27 mouse cellular contexts compared by ENCODE assay signal in the genomic region with DNA sequence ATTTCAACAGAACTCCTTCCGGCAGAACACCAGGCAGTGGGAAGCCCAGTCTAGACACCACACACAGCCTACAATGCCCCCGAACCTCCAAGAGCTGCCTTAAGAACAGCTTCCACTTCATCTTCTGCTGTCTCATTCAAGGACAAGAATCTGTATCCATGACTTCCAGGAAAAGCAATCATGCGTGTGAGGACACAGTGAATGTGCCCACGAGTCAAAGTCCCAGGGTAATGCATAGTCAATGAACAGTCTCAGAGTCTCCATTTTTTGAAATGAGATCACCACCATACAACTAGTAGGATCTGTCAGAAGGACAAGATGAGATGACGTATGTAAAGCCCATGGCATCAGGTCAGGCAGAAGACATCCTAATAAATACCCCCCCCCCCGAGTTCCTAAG. TPM values are rescaled to one million over a fixed set of nuclear protein-coding genes. Genes with fewer than 3 reads are reported as not detected.
DNase-seq lines count a peak whose midpoint lies in the region; ATAC-seq lines count a peak whose summit lies in the region.
"Had no signal": no experiment of that assay in that cellular context is flagged by ENCODE, and none has a peak within 500 bp of the region (broad histone marks: within the 10 kb centered on the region; RNA-seq: fewer than 3 reads in every experiment).

No protein-coding gene starts in this region.

- H3K4me1 ChIP-seq in kidney, embryonic 15.5 days: no peaks in the 10 kb centered on the region
- H3K4me1 ChIP-seq: heart, embryonic 13.5 days; hindbrain, embryonic 12.5 days had no signal

- DNase-seq in kidney, adult 11 months: peak; percentile 53
- no peak for DNase-seq in kidney, postnatal 10 days
- DNase-seq in kidney, adult 8-10 months: peak; percentile 41 to 67
- DNase-seq in kidney, postnatal 14 days: peak; percentile 43
- peak; percentile 54 for DNase-seq in kidney, postnatal 36 days
- DNase-seq in natural killer cell, adult 2 months (ENCODE audit: low spot score in 2 of 2): no peak
- DNase-seq: adrenal gland, adult 2 months; adrenal gland, postnatal 14 days; cerebellum, adult 11 months; cerebellum, adult 2 months; cerebellum, adult 9-11 months; cerebellum, postnatal 25 days; gastrocnemius, postnatal 10 days; gastrocnemius, postnatal 36 days; heart, adult 2 months; heart, postnatal 14 days; heart, postnatal 4 days had no signal

- ATAC-seq in kidney, embryonic 15.5 days (replicated peaks; ENCODE audit: low FRiP score): no peak
- ATAC-seq: CD4-positive, CD25-positive, alpha-beta regulatory T cell, adult 4 months; forebrain, embryonic 15.5 days had no signal

- H3K9ac ChIP-seq in kidney, embryonic 15.5 days: no peak overlapping the region
- H3K9ac ChIP-seq: embryonic facial prominence, embryonic 13.5 days; forebrain, embryonic 12.5 days; forebrain, embryonic 15.5 days; heart, embryonic 13.5 days; hindbrain, embryonic 12.5 days had no signal

- 79% methylated on average over 6 of the region's 6 CpGs for WGBS in kidney, embryonic 15.5 days

- H3K27me3 ChIP-seq in kidney, embryonic 15.5 days: no peaks in the 10 kb centered on the region
- H3K27me3 ChIP-seq: embryonic facial prominence, embryonic 13.5 days; forebrain, embryonic 12.5 days; forebrain, embryonic 15.5 days; heart, embryonic 13.5 days; hindbrain, embryonic 12.5 days had no signal

- no peaks in the 10 kb centered on the region for H3K9me3 ChIP-seq in kidney, embryonic 15.5 days (replicated peaks)
- H3K9me3 ChIP-seq: embryonic facial prominence, embryonic 10.5 days; embryonic facial prominence, embryonic 13.5 days; forebrain, embryonic 12.5 days; forebrain, embryonic 15.5 days; heart, embryonic 10.5 days; heart, embryonic 13.5 days; hindbrain, embryonic 12.5 days had no signal

- H3K27ac ChIP-seq in kidney, embryonic 15.5 days: no peak overlapping the region
- H3K27ac ChIP-seq: embryonic facial prominence, embryonic 10.5 days; embryonic facial prominence, embryonic 13.5 days; forebrain, embryonic 12.5 days; heart, adult 2 months; heart, embryonic 10.5 days; heart, embryonic 13.5 days; hindbrain, embryonic 12.5 days had no signal

- H3K36me3 ChIP-seq in kidney, embryonic 15.5 days: no peaks in the 10 kb centered on the region
- H3K36me3 ChIP-seq: embryonic facial prominence, embryonic 10.5 days; embryonic facial prominence, embryonic 13.5 days; forebrain, embryonic 12.5 days; forebrain, embryonic 15.5 days; heart, embryonic 10.5 days; heart, embryonic 13.5 days; hindbrain, embryonic 12.5 days had no signal

- H3K4me2 ChIP-seq in kidney, embryonic 15.5 days: no peak overlapping the region
- H3K4me2 ChIP-seq: embryonic facial prominence, embryonic 13.5 days; forebrain, embryonic 12.5 days; forebrain, embryonic 15.5 days; heart, embryonic 13.5 days; hindbrain, embryonic 12.5 days had no signal

- H3K4me3 ChIP-seq in kidney, embryonic 15.5 days (replicated peaks): no peak overlapping the region
- H3K4me3 ChIP-seq: embryonic facial prominence, embryonic 10.5 days; embryonic facial prominence, embryonic 13.5 days; erythroblast, embryonic 14.5 days; forebrain, embryonic 12.5 days; forebrain, embryonic 15.5 days; heart, adult 2 months; heart, embryonic 10.5 days; heart, embryonic 13.5 days; hindbrain, embryonic 12.5 days had no signal

RNA-seq across cellular contexts. Expression of gene Cdkal1, which starts 51.4 kb away (rescaled TPM):
- 33.5 and 34.7 TPM in 2 replicates for polyA plus RNA-seq in kidney, embryonic 15.5 days (2015; fragmentation: Nextera tagmentation; extraction: Ambion mirVana)

Comparison
In these comparisons a context has a peak if more than half of its experiments do, and no peak if none do; other contexts are left out.
1. DNase-seq: peak in kidney, adult 11 months (single experiment), kidney, adult 8-10 months (2 of 2), kidney, postnatal 14 days (single experiment) and kidney, postnatal 36 days (2 of 2); none in kidney, postnatal 10 days (single experiment) and natural killer cell, adult 2 months (0 of 2).